Mouse (Mus musculus): Measurements from ENCODE around the gene Zrsr1. TPM values are rescaled to one million over a fixed set of nuclear protein-coding genes. Genes with fewer than 3 reads are reported as not detected.
A peak's percentile ranks its signal among the peaks of the same experiment; 100 is the strongest.

The Zrsr1 gene
- total and polyA plus RNA-seq, 3 experiments: 10.4 to 15.8 TPM; not detected in 1

GRCm38 (mm10) chr11:23013580-23014294 is 41.9 kb downstream of the Zrsr1 start:
- DNase-seq (ENCODE audit: low read depth, low spot score): peak; percentile 82
- H3K9ac ChIP-seq (ENCODE audit: control insufficient read depth, low read depth, low read length, poor library complexity, severe bottlenecking): no peak overlapping the region
- H3K27ac ChIP-seq (ENCODE audit: control insufficient read depth, low read depth, low read length): no peak overlapping the region
- no peaks in the 10 kb centered on the region for H3K9me3 ChIP-seq (replicated peaks; ENCODE audit: insufficient read depth, low read length)
- H3K4me1 ChIP-seq (ENCODE audit: control insufficient read depth in 1 of 2, insufficient read depth in 2 of 2, low read length in 2 of 2): peaks cover 0 to 3% of the 10 kb centered on the region in 2 experiments; a peak in 1 of 4 replicates
- no peaks in the 10 kb centered on the region for H3K27me3 ChIP-seq (ENCODE audit: control insufficient read depth in 1 of 2, insufficient read depth in 2 of 2, low read length in 2 of 2)
- H3K4me3 ChIP-seq (ENCODE audit: control insufficient read depth in 1 of 2, insufficient read depth in 1 of 2, low read depth in 2 of 2, low read length in 2 of 2): no peak overlapping the region
- peak; percentile 93 for TF ChIP-seq SMC3 (IDR thresholded peaks at IDR 0.05; ENCODE audit: low read depth, low read length)
- TF ChIP-seq CTCF (IDR thresholded peaks at IDR 0.05 in 2 of 3, conservative IDR thresholded peaks at IDR 0.05 in 1 of 3; ENCODE audit: control insufficient read depth in 1 of 3, insufficient read depth in 1 of 3, low read depth in 2 of 3, low read length in 3 of 3, poor library complexity in 1 of 3, severe bottlenecking in 1 of 3): peak; percentile 86 to 94 (median 87)
- TF ChIP-seq CHD1 (IDR thresholded peaks at IDR 0.05; ENCODE audit: low read depth, low read length): no peak
- no peak for TF ChIP-seq USF2 (IDR thresholded peaks at IDR 0.05; ENCODE audit: borderline replicate concordance in 1 of 2, insufficient read depth in 1 of 2, low read depth in 1 of 2, low read length in 2 of 2)
- TF ChIP-seq RAD21 (IDR thresholded peaks at IDR 0.05; ENCODE audit: low read depth, low read length): peak; percentile 93
- TF ChIP-seq MAFK (IDR thresholded peaks at IDR 0.05; ENCODE audit: borderline replicate concordance, low read depth, low read length): no peak
- TF ChIP-seq ELF1 (IDR thresholded peaks at IDR 0.05; ENCODE audit: low read depth, low read length): peak; percentile 22; the same call in 1 of the 2 replicates
- TF ChIP-seq ZC3H11A (IDR thresholded peaks at IDR 0.05; ENCODE audit: low read depth, low read length): peak; percentile 90
- H3K36me3 ChIP-seq (ENCODE audit: control insufficient read depth in 1 of 2, insufficient read depth in 2 of 2, low read length in 2 of 2): 0 out of 4 replicates have a peak, but pooled peaks cover 0 to 3% of the 10 kb centered on the region in 2 experiments
- H3K79me2 ChIP-seq (ENCODE audit: control insufficient read depth, insufficient read depth, low read length, poor library complexity): no peaks in the 10 kb centered on the region

- H3K79me2 ChIP-seq (ENCODE audit: control insufficient read depth, insufficient read depth, low read length, poor library complexity): no peaks in the 10 kb centered on the region
- no peaks in the 10 kb centered on the region for H3K36me3 ChIP-seq (ENCODE audit: control insufficient read depth in 1 of 2, insufficient read depth in 2 of 2, low read length in 2 of 2)
- H3K4me1 ChIP-seq (ENCODE audit: control insufficient read depth in 1 of 2, insufficient read depth in 2 of 2, low read length in 2 of 2): peaks cover 0 to 3% of the 10 kb centered on the region in 2 experiments; a peak in 1 of 4 replicates
- H3K27me3 ChIP-seq (ENCODE audit: control insufficient read depth in 1 of 2, insufficient read depth in 2 of 2, low read length in 2 of 2): no peaks in the 10 kb centered on the region
- no peak overlapping the region for H3K9ac ChIP-seq (ENCODE audit: control insufficient read depth, low read depth, low read length, poor library complexity, severe bottlenecking)
- H3K9me3 ChIP-seq (replicated peaks; ENCODE audit: insufficient read depth, low read length): no peaks in the 10 kb centered on the region
- no peak for DNase-seq (ENCODE audit: low read depth, low spot score)
- H3K27ac ChIP-seq (ENCODE audit: control insufficient read depth, low read depth, low read length): no peak overlapping the region
- TF ChIP-seq POLR2AphosphoS2 (IDR thresholded peaks at IDR 0.05; ENCODE audit: low read length) (no peak), RAD21 (IDR thresholded peaks at IDR 0.05; ENCODE audit: low read depth, low read length) (no peak), TBP (IDR thresholded peaks at IDR 0.05; ENCODE audit: low read depth, low read length) (no peak), MAZ (IDR thresholded peaks at IDR 0.05; ENCODE audit: low read depth, low read length) (no peak), UBTF (IDR thresholded peaks at IDR 0.05; ENCODE audit: borderline replicate concordance, insufficient read depth, low read depth, low read length) (no peak), ZMIZ1 (IDR thresholded peaks at IDR 0.05; ENCODE audit: low read depth, low read length) (no peak), MAFK (IDR thresholded peaks at IDR 0.05; ENCODE audit: borderline replicate concordance, low read depth, low read length) (no peak), SMC3 (IDR thresholded peaks at IDR 0.05; ENCODE audit: low read depth, low read length) (no peak), ZNF384 (IDR thresholded peaks at IDR 0.05; ENCODE audit: low read depth, low read length) (no peak), MEF2A (IDR thresholded peaks at IDR 0.05; ENCODE audit: extremely low read depth, insufficient replicate concordance, low read depth, low read length, poor library complexity, severe bottlenecking) (no peak), TCF12 (IDR thresholded peaks at IDR 0.05; ENCODE audit: low read depth, low read length) (no peak), GABPA (IDR thresholded peaks at IDR 0.05; ENCODE audit: low read depth, low read length) (no peak), USF1 (IDR thresholded peaks at IDR 0.05; ENCODE audit: low read depth, low read length) (no peak)
- no peak overlapping the region for H3K4me3 ChIP-seq (ENCODE audit: control insufficient read depth in 1 of 2, insufficient read depth in 1 of 2, low read depth in 2 of 2, low read length in 2 of 2)
Measured at GRCm38 (mm10) chr11:23014996-23015395, 43.2 kb downstream of the Zrsr1 start.

Measured in MEL (cell line).